Mouse (Mus musculus): ENCODE data around the gene A030014E15Rik.

GRCm38 (mm10) chr1:82893269-82893668, 31.4 kb upstream of the A030014E15Rik start:
- TF ChIP-seq CTCF (IDR thresholded peaks at IDR 0.05; ENCODE audit: low read depth, low read length): no peak
- no peak for TF ChIP-seq TAL1 (conservative IDR thresholded peaks at IDR 0.05; ENCODE audit: low read depth, low read length)
- no peak for TF ChIP-seq GATA2 (IDR thresholded peaks at IDR 0.05; ENCODE audit: borderline replicate concordance, low read depth, low read length)
- TF ChIP-seq POLR2AphosphoS5 (IDR thresholded peaks at IDR 0.05; ENCODE audit: insufficient replicate concordance, low read depth, low read length): no peak
- no peak for TF ChIP-seq GATA1 (IDR thresholded peaks at IDR 0.05; ENCODE audit: borderline replicate concordance, low read length)
